Mouse (Mus musculus) spleen, adult 2 months (tissue): ENCODE measurements around the gene 4930407I10Rik. TPM values are rescaled to one million over a fixed set of nuclear protein-coding genes. Genes with fewer than 3 reads are reported as not detected.
A peak's percentile ranks its signal among the peaks of the same experiment; 100 is the strongest.

Experiments
- DNase-seq, 2 experiments: peaks; one replicate each; pipeline versions ENCODE4 v3.0.0 to v3.0.0-alpha.2; 2012 to 2021; ENCODE audit warnings: low spot score in 2 of 2, low read depth in 1 of 2
- H3K27ac ChIP-seq: fragments of 200-500 bp; 2 replicates; pipeline ENCODE4 v1.5.1; 2012; ENCODE audit warnings: low read length, inconsistent platforms; ENCODE audit not compliant: insufficient read depth
- H3K27me3 ChIP-seq: fragments of 200-500 bp; 2 replicates; pipeline ENCODE4 v1.6.1; 2012; ENCODE audit warnings: mild to moderate bottlenecking, moderate library complexity, low read length, inconsistent platforms; ENCODE audit not compliant: control insufficient read depth, insufficient read depth
- H3K36me3 ChIP-seq: fragments of 200-500 bp; 2 replicates; pipeline ENCODE4 v1.6.1; 2012; ENCODE audit warnings: mild to moderate bottlenecking, low read length, inconsistent platforms; ENCODE audit not compliant: control insufficient read depth, insufficient read depth
- H3K4me1 ChIP-seq: fragments of 200-500 bp; 2 replicates; pipeline ENCODE4 v1.6.1; 2011; ENCODE audit warnings: inconsistent platforms; ENCODE audit not compliant: control insufficient read depth, insufficient read depth, insufficient read length
- H3K4me3 ChIP-seq: fragments of 200-500 bp; 2 replicates; pipeline ENCODE4 v1.5.1; 2011; ENCODE audit warnings: mild to moderate bottlenecking, inconsistent platforms; ENCODE audit not compliant: insufficient read depth, insufficient read length; ENCODE audit errors: extremely low read depth
- CTCF ChIP-seq: fragments of 200-500 bp; IDR thresholded peaks from 2 replicates; pipeline ENCODE4 v1.5.1; 2011; ENCODE audit warnings: mild to moderate bottlenecking, inconsistent platforms; ENCODE audit not compliant: insufficient read depth, insufficient read length, insufficient replicate concordance; ENCODE audit errors: extremely low read depth
- POLR2A ChIP-seq: fragments of 200-500 bp; IDR thresholded peaks from 2 replicates; pipeline ENCODE4 v1.6.1; 2011; ENCODE audit warnings: low read depth, low read length, inconsistent platforms
- WGBS: fragments of 180-500 bp; shearing (Covaris S2); methylation state at CpG from one replicate; pipeline ENCODE4 v1.1.7; 2018; 5-methylcytosine and 5-hydroxymethylcytosine counted together
- polyA plus RNA-seq: library from polyadenylated mRNA; depleted of rRNA; stranded (reverse); fragments of >200 nt; gene quantifications from 2 replicates; pipeline ENCODE4 v1.2.3, GENCODE M21; 2012

Gene 4930407I10Rik
- polyA plus RNA-seq, 1 experiment = not detected

- 92% methylated on average over 4 of the region's 4 CpGs for WGBS
- H3K4me1 ChIP-seq = no peaks in the 10 kb centered on the region
- H3K27ac ChIP-seq = no peak within 1 kb of the TSS
- DNase-seq = no peak
- no peak within 1 kb of the TSS for H3K4me3 ChIP-seq
- TF ChIP-seq CTCF (no peak), POLR2A (no peak)
- no peaks in the 10 kb centered on the region for H3K27me3 ChIP-seq
- H3K36me3 ChIP-seq = peaks cover 28% of the 10 kb centered on the region
These were observed 25.2 kb upstream of the 4930407I10Rik start, which contains the start of gene Desi1 for GRCm38 (mm10) chr15:82033762-82034161. Gene Desi1 (minus strand): TSS chr15:82033862.

- H3K4me3 ChIP-seq = no peak overlapping the region
- peaks cover 18% of the 10 kb centered on the region for H3K36me3 ChIP-seq
- 79% methylated on average over 12 of the region's 12 CpGs for WGBS
- no peaks in the 10 kb centered on the region for H3K27me3 ChIP-seq
- TF ChIP-seq CTCF = no peak
- TF ChIP-seq POLR2A = no peak
- no peaks in the 10 kb centered on the region for H3K4me1 ChIP-seq
- no peak overlapping the region for H3K27ac ChIP-seq
- DNase-seq = peak in 1 of 2 experiments; percentile 14
These were observed 22.9 kb upstream of the 4930407I10Rik start for GRCm38 (mm10) chr15:82035904-82036689.

- WGBS = 98% methylated on average over 1 of the region's 1 CpGs
- no peak overlapping the region for H3K27ac ChIP-seq
- no peaks in the 10 kb centered on the region for H3K27me3 ChIP-seq
- H3K36me3 ChIP-seq = peaks cover 24% of the 10 kb centered on the region
- TF ChIP-seq CTCF = peak; percentile 63; the same call in 1 of the 2 replicates
- TF ChIP-seq POLR2A = no peak
- H3K4me1 ChIP-seq = no peaks in the 10 kb centered on the region
- H3K4me3 ChIP-seq = no peak overlapping the region
- peak; percentile 35 to 39 for DNase-seq
These were observed 18.3 kb upstream of the 4930407I10Rik start for GRCm38 (mm10) chr15:82040650-82041049.

- peaks cover 18% of the 10 kb centered on the region for H3K36me3 ChIP-seq
- no peak for DNase-seq
- H3K4me3 ChIP-seq = no peak overlapping the region
- H3K27ac ChIP-seq = no peak overlapping the region
- no peaks in the 10 kb centered on the region for H3K27me3 ChIP-seq
- 93% methylated on average over 7 of the region's 7 CpGs for WGBS
- H3K4me1 ChIP-seq = peaks cover 6% of the 10 kb centered on the region; the same call in 1 of the 2 replicates
- TF ChIP-seq CTCF (no peak), POLR2A (no peak)
These were observed 14.7 kb upstream of the 4930407I10Rik start for GRCm38 (mm10) chr15:82044166-82044784.

GRCm38 (mm10) chr15:82046246-82046891 is 12.6 kb upstream of the 4930407I10Rik start:
- under 1% methylated on average over 26 of the region's 26 CpGs for WGBS
- no peak overlapping the region for H3K27ac ChIP-seq

GRCm38 (mm10) chr15:82047080-82047883 is 11.7 kb upstream of the 4930407I10Rik start, which contains the start of gene Snu13:
Gene Snu13 (minus strand): TSS chr15:82047598.
- DNase-seq = peak; percentile 74 to 90
- Histone ChIP-seq H3K27me3 (no peaks in the 10 kb centered on the region), H3K4me1 (peaks cover 6% of the 10 kb centered on the region; the same call in 1 of the 2 replicates), H3K4me3 (peak within 1 kb of the TSS; percentile 96), H3K36me3 (peaks cover 8% of the 10 kb centered on the region), H3K27ac (peak within 1 kb of the TSS; percentile 89)
- under 1% methylated on average over 74 of the region's 74 CpGs for WGBS
- peak; percentile 75; the same call in 1 of the 2 replicates for TF ChIP-seq POLR2A
- no peak for TF ChIP-seq CTCF

More at GRCm38 (mm10) chr15:82046246-82046891, 12.6 kb upstream of the 4930407I10Rik start:
- peaks cover 10% of the 10 kb centered on the region for H3K36me3 ChIP-seq
- DNase-seq = no peak
- TF ChIP-seq POLR2A (no peak), CTCF (no peak)
- H3K27me3 ChIP-seq = no peaks in the 10 kb centered on the region
- H3K4me3 ChIP-seq = peak overlapping the region; percentile 96
- peaks cover 6% of the 10 kb centered on the region; the same call in 1 of the 2 replicates for H3K4me1 ChIP-seq
